Mouse (Mus musculus) intestine, embryonic 14.5 days (tissue): Measurements from ENCODE around the gene Skint8. TPM values are rescaled to one million over a fixed set of nuclear protein-coding genes. Genes with fewer than 3 reads are reported as not detected.
"Not testable (repeated sequence)": the region's sequence is repeated elsewhere in the genome, so short reads cannot be mapped to it uniquely, and the experiment has no call there.

Source experiments
- ATAC-seq: fragments of 200-750 bp; cut with Nextera tagmentation; replicated peaks from 2 replicates; pipeline ENCODE4 v1.8.0; 2017; ENCODE audit warnings: low read depth, moderate number of reproducible peaks, moderate TSS enrichment, moderate library complexity; ENCODE audit not compliant: low FRiP score, low TSS enrichment
- DNase-seq: peaks from one replicate; pipeline ENCODE4 v3.0.0-alpha.2; 2018; ENCODE audit warnings: low spot score
- H3K27ac ChIP-seq: fragments of 300-500 bp; sonication (generic); 2 replicates; pipeline ENCODE4 v1.5.1; 2014; ENCODE audit warnings: low read depth, mild to moderate bottlenecking, control low read depth
- H3K27me3 ChIP-seq: fragments of 300-500 bp; sonication (generic); replicated peaks from 2 replicates; pipeline ENCODE4 v1.6.1; 2014; ENCODE audit warnings: low read length, control low read depth; ENCODE audit not compliant: control insufficient read depth, insufficient read depth
- H3K36me3 ChIP-seq: fragments of 300-500 bp; sonication (generic); 2 replicates; pipeline ENCODE4 v1.6.1; 2014; ENCODE audit warnings: low read length, control low read depth; ENCODE audit not compliant: control insufficient read depth, insufficient read depth
- H3K4me1 ChIP-seq: fragments of 300-500 bp; sonication (generic); replicated peaks from 2 replicates; pipeline ENCODE4 v1.6.1; 2014; ENCODE audit warnings: low read length, control low read depth, mixed read lengths; ENCODE audit not compliant: control insufficient read depth, insufficient read depth
- H3K4me2 ChIP-seq: fragments of 300-500 bp; sonication (generic); 2 replicates; pipeline ENCODE4 v1.6.1; 2014; ENCODE audit warnings: low read length
- H3K4me3 ChIP-seq: fragments of 300-500 bp; sonication (generic); 2 replicates; pipeline ENCODE4 v1.5.1; 2014; ENCODE audit warnings: low read depth, low read length, control low read depth, mixed read lengths
- H3K9ac ChIP-seq: fragments of 300-500 bp; sonication (generic); 2 replicates; pipeline ENCODE4 v1.6.1; 2014; ENCODE audit warnings: mild to moderate bottlenecking, low read length
- H3K9me3 ChIP-seq: fragments of 300-500 bp; sonication (generic); 2 replicates; pipeline ENCODE4 v1.6.1; 2016; ENCODE audit warnings: low read length, control low read depth; ENCODE audit not compliant: control insufficient read depth
- WGBS: fragments of 180-500 bp; shearing (Covaris S2); extraction: QIAGEN DNeasy Blood & Tissue Kit; methylation state at CpG from one replicate; pipeline ENCODE4 v1.1.7; 2014; 5-methylcytosine and 5-hydroxymethylcytosine counted together
- polyA plus RNA-seq: library from polyadenylated mRNA; unstranded; fragments of >200 nt; fragmentation: Nextera tagmentation; extraction: Ambion mirVana; gene quantifications from 2 replicates; pipeline ENCODE4 v1.2.1, GENCODE M21; 2014

Gene Skint8
- polyA plus RNA-seq: not detected in 2 replicates

GRCm38 (mm10) chr4:111919092-111919491 lies at the start of gene Skint8:
TSS of gene Skint8 (plus strand) at chr4:111919392.
- no peak for DNase-seq
- Histone ChIP-seq H3K9ac (no peak within 1 kb of the TSS), H3K27me3 (no peaks in the 10 kb centered on the region), H3K4me3 (no peak within 1 kb of the TSS), H3K36me3 (no peaks in the 10 kb centered on the region), H3K27ac (no peak within 1 kb of the TSS), H3K9me3 (no peaks in the 10 kb centered on the region), H3K4me1 (no peaks in the 10 kb centered on the region), H3K4me2 (no peak within 1 kb of the TSS)
- 82% methylated on average over 1 of the region's 1 CpGs for WGBS
- no peak for ATAC-seq

GRCm38 (mm10) chr4:111880112-111880875 lies 38.9 kb upstream of the Skint8 start:
- WGBS: 45% methylated on average over 4 of the region's 4 CpGs
- no peak for ATAC-seq
- no peak overlapping the region for H3K4me2 ChIP-seq

GRCm38 (mm10) chr4:111883543-111883942 lies 35.6 kb upstream of the Skint8 start:
- Histone ChIP-seq H3K4me3 (no peak overlapping the region), H3K9me3 (no peaks in the 10 kb centered on the region), H3K4me1 (no peaks in the 10 kb centered on the region), H3K27ac (no peak overlapping the region), H3K36me3 (no peaks in the 10 kb centered on the region), H3K27me3 (no peaks in the 10 kb centered on the region), H3K9ac (no peak overlapping the region), H3K4me2 (no peak overlapping the region)
- DNase-seq: no peak
- 87% methylated on average over 12 of the region's 12 CpGs for WGBS
- ATAC-seq: no peak

More at GRCm38 (mm10) chr4:111880112-111880875, 38.9 kb upstream of the Skint8 start:
- Histone ChIP-seq H3K36me3 (no peaks in the 10 kb centered on the region), H3K9me3 (no peaks in the 10 kb centered on the region), H3K4me3 (no peak overlapping the region), H3K27me3 (no peaks in the 10 kb centered on the region), H3K27ac (no peak overlapping the region), H3K4me1 (no peaks in the 10 kb centered on the region), H3K9ac (no peak overlapping the region)
- DNase-seq: no peak

- no peaks in the 10 kb centered on the region for H3K27me3 ChIP-seq
- no peaks in the 10 kb centered on the region for H3K4me1 ChIP-seq
- H3K27ac ChIP-seq: no peak overlapping the region
- peak; percentile 74 for ATAC-seq
- peak overlapping the region; percentile 36 for H3K4me2 ChIP-seq
- no peaks in the 10 kb centered on the region for H3K36me3 ChIP-seq
- no peaks in the 10 kb centered on the region for H3K9me3 ChIP-seq
- 8% methylated on average over 7 of the region's 7 CpGs for WGBS
- no peak overlapping the region for H3K9ac ChIP-seq
- DNase-seq: peak; percentile 87
- no peak overlapping the region for H3K4me3 ChIP-seq
These were observed 33.2 kb upstream of the Skint8 start for GRCm38 (mm10) chr4:111886018-111886417.

- Histone ChIP-seq H3K4me2 (0 out of 2 replicates have a peak overlapping the region, but pooled peaks have one; percentile 36), H3K27ac (no peak overlapping the region), H3K9ac (no peak overlapping the region), H3K36me3 (no peaks in the 10 kb centered on the region), H3K27me3 (no peaks in the 10 kb centered on the region), H3K4me3 (no peak overlapping the region), H3K9me3 (no peaks in the 10 kb centered on the region), H3K4me1 (no peaks in the 10 kb centered on the region)
- ATAC-seq (peak; percentile 63), DNase-seq (peak; percentile 90)
- WGBS: 23% methylated on average over 4 of the region's 4 CpGs
These were observed 32.6 kb upstream of the Skint8 start for GRCm38 (mm10) chr4:111886607-111887006.

GRCm38 (mm10) chr4:111892138-111892537 lies 27.1 kb upstream of the Skint8 start:
- DNase-seq (no peak), ATAC-seq (no peak)
- H3K36me3 ChIP-seq: no peaks in the 10 kb centered on the region
- no peaks in the 10 kb centered on the region for H3K4me1 ChIP-seq
- no peaks in the 10 kb centered on the region for H3K9me3 ChIP-seq
- H3K27me3 ChIP-seq: no peaks in the 10 kb centered on the region
- H3K9ac ChIP-seq: no peak overlapping the region
- H3K4me3 ChIP-seq: no peak overlapping the region
- H3K4me2 ChIP-seq: no peak overlapping the region
- no peak overlapping the region for H3K27ac ChIP-seq

GRCm38 (mm10) chr4:111897755-111898154 lies 21.4 kb upstream of the Skint8 start:
- DNase-seq (no peak), ATAC-seq (no peak)
- H3K4me1 ChIP-seq: no peaks in the 10 kb centered on the region
- 30% methylated on average over 1 of the region's 1 CpGs for WGBS
- H3K4me3 ChIP-seq: no peak overlapping the region
- no peak overlapping the region for H3K27ac ChIP-seq
- H3K36me3 ChIP-seq: no peaks in the 10 kb centered on the region
- no peak overlapping the region for H3K4me2 ChIP-seq
- no peak overlapping the region for H3K9ac ChIP-seq
- no peaks in the 10 kb centered on the region for H3K9me3 ChIP-seq
- H3K27me3 ChIP-seq: no peaks in the 10 kb centered on the region

GRCm38 (mm10) chr4:111898566-111898965 lies 20.6 kb upstream of the Skint8 start:
- Histone ChIP-seq H3K4me2 (no peak overlapping the region), H3K4me1 (no peaks in the 10 kb centered on the region), H3K27me3 (no peaks in the 10 kb centered on the region), H3K9me3 (no peaks in the 10 kb centered on the region), H3K9ac (no peak overlapping the region), H3K27ac (no peak overlapping the region), H3K36me3 (no peaks in the 10 kb centered on the region), H3K4me3 (no peak overlapping the region)
- 67% methylated on average over 4 of the region's 4 CpGs for WGBS
- DNase-seq (no peak), ATAC-seq (peak; percentile 54; the same call in 1 of the 2 replicates)

- not testable (repeated sequence) for H3K27me3 ChIP-seq, H3K36me3 ChIP-seq, H3K4me1 ChIP-seq, DNase-seq, H3K27ac ChIP-seq, H3K4me3 ChIP-seq, H3K9me3 ChIP-seq, H3K4me2 ChIP-seq, H3K9ac ChIP-seq, ATAC-seq
- WGBS: 67% methylated on average over 1 of the region's 1 CpGs
These were observed 18.7 kb upstream of the Skint8 start for GRCm38 (mm10) chr4:111900491-111900890.
